Mouse (Mus musculus): ENCODE results near the gene Plxnd1.

Gene Plxnd1

DNA sequence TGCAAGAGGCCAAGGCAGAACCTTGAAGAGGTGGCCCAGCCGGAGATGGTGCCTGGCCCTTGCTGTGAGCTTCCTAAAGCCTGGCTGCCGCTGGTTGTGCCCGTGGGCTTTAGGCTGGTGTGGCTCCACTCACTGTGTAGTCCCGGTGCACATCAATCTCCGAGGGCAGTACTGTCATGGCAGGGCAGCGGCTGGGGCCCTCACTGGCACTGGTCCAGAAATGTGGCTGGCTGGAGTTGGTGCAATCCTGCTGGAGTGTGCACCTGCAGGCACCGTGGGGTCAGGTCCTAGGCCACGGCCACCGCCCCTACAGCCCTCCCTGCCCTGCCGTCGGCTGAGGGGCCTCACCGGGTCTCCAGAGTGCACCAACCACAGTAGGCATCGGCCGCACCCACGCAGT lies 17.0 kb downstream of the Plxnd1 start:
- no peak for DNase-seq (ENCODE audit: low spot score)

DNA sequence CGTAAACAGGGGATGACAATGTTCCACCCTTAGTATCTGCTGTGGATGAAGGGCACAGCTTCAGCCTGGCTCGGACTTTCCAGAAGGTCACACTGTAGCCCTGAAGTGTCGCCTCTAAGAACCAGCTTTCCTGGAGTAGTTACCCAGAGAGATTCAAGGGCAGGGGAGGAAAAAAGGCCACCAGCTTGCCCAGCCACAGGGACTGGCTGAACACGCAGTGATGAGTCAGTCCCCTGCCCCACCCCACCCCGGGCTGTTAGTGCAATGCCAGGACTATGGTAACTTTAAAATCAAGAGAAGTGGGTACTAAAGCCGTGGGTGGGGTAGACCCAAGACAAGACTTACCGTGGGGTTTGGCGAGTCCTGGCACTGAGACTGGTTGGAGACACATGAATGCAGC lies 19.2 kb downstream of the Plxnd1 start:
- DNase-seq (ENCODE audit: low spot score) = no peak

DNA sequence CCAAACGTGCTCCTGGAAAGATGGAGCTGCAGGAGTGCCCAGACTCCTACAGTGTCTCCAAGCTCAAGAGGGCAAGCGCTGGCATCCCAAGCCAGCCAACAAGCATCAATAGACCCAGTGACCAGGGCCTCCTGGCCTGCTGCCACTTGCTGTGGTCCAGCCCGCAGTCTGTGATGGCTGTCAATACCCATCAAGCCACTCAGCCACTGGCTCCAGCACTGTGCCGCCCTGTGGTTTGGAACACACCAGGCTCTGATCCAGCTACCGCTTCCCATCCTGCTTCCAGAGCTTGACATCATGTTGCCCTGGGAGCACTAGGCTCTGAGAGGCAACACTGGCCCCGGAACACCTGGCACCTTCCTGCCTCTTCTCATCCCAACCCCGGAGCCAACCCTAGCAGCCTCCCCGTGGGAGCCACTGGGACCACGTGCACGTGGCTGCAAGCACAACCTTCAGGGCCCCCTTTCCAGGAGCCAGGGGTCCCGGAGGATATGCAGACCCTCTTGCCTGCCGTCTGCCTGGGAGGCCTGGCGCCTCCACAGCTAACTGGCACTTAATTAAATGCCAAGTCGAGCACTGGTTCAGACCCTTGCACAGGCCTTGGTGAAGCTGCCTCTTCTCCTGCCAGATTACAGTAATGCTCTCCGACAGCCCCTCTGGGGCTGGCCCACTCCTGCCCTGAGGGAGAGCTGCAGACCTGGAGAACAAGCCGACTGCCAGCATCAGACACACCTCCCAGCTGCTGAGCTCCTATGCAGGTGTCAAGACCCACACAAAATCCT lies 20.7 kb downstream of the Plxnd1 start:
- no peak for DNase-seq (ENCODE audit: low spot score)

DNA sequence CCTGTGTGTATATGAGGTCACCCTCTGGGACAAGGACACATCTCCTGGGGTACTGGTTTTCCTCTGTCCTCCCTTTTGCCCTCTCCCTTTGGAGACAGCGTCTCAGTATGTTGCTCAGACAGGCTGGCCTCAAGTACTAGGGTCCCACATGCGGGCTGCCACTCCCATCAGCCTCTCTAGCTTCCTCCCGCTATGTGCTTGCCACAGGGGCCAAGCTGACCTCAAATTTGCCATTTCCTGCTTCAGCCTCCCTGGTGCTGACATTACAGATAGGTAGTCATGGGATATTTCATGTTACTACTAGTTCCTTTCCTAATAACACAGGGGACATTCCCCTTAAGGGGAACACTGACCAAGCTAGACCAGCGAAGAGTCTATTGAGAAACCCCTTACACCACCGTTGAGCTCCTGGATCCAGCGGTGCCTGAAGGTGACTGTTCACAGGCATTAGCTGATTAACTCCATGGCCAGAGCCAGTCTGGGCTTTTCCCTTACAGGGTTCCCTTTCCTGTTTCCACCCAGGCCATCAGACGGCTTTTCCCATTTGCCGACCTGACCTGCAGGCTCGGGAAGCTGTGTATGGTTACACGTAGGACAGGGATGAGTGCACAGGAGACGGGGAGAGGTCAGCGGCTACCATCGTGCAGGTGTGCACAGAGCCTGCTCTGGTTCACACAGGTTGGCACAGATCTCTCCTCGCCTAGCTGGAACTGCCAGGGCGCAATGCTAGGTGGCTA lies 21.5 kb downstream of the Plxnd1 start:
- DNase-seq (ENCODE audit: low spot score) = no peak

DNA sequence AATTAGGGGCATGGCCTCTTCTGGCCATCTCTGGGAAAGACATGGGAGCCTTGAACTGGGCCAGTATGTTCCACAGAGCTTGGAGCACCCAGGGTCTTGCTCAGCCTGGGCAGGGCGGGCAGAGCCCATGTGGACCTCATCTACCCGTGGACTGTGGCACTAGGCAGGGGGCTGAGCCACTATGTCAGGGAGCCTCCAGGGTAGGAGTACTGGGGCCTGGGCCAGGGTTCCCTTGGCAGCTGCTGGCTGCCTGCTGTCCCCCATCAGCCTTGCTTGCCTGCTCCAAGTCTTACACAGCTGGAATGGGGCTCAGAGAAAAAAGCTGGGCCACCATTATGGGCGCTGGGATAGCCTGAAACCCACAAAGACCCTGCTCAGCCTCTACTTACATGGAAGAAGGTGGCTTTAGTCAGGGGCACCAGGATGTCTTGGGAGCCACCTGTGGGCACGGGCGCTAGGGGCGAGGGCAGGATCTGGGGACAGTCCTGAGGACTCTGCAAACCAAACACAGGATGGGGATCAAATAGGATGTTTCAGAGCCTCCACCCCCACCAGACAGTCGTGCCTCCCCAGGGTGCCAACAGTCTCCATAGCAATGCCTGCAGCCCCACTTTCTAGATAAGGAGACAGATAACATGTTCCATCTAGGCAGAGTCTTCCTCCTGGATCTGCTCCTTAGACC lies 22.6 kb downstream of the Plxnd1 start:
- DNase-seq (ENCODE audit: low spot score) = no peak

DNA sequence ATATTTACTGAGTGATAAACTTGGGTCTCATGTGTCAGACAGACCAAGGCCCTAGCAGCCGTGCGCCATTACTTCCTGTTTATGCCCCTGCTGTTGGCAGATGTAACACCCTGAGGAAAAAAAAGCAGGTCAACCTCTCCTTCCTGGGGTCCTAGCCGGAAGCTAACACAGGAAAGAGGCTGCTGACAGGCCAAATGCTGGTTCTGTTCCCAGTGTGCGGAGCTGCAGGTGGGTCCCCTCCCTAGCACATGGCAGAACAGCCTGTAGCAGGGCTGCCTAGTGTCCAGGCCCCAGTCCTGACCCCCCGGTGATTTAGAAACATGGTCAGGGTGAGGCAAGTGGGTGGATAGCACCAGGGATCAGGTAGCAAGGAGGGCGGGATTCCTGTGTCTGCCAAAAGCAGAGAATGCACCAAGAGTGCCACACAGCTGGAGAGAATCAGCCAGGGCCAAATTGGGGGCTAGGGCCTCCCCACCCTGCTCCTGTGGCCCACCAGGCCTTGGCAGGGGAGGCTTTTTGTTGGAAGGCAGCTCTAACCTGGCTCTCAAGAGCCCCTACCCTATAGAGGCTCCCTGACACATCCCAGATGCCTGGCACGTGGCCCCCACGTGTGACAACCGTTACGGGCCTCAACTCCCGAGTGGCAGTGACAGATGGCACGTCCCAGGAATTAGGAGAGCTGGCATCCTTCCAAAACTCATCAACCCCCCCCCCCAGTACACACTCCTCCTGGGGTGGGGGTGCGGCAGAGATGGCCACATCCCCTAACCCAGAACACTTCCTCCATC lies 23.3 kb downstream of the Plxnd1 start:
- DNase-seq (ENCODE audit: low spot score) = no peak

DNA sequence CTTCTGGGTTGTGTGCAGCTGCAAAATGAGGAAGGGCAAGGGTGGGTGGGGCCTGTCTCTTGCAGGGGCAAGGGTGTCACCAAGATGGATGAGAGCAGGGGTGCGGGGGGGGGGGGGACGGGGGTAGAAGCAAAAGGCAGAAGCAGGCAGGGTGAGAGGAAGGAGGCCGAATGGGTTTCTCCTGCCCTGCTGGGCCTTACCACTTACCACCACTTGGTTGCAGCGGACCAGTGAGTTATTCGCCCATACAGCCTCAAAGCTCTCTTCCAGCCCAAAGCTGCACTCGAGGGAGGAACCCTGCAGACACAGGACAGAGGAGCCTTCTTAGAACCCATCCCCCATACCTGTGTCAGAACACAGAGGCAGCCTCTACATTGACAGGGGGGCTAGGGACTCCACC lies 24.9 kb downstream of the Plxnd1 start:
- no peak for DNase-seq (ENCODE audit: low spot score)

DNA sequence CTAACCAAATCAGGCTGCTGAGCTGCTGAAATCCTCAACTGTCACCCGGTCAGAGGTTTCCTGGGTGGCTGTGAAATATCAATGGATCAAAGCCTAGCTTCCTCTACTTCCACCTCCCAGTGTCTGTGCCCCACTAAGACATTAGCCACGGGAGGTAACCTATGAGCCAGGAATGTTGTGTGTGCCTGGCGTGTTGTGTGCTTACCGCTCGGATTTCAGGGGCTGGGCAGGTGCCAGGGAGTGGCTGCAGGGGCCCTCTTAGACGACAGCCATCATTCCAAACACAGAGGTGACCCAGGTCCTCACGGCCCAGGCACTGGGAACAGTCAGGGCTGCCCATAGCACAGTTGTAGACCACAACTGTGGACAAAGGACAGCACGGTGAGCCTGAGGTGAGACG lies 25.7 kb downstream of the Plxnd1 start:
- DNase-seq (ENCODE audit: low spot score) = no peak

DNA sequence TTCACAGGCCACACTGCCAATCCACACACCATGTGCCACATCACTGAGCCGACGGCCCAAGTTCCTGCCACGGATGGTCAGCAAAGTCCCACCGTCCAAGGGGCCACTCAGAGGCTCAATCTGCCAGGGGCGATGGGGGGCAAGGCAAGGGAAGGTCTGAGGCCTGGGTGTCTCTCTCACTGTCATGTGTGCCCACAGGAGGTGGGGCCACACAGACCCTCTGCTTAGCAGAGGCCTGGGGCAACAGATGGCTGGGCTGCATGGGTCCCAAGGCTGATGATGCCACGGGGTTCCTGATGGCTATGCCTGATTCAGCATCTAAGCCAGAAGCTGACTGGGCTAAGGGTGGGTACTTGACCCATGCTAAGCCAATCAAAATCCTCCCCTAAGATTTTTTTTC lies 26.1 kb downstream of the Plxnd1 start:
- no peak for DNase-seq (ENCODE audit: low spot score)

DNA sequence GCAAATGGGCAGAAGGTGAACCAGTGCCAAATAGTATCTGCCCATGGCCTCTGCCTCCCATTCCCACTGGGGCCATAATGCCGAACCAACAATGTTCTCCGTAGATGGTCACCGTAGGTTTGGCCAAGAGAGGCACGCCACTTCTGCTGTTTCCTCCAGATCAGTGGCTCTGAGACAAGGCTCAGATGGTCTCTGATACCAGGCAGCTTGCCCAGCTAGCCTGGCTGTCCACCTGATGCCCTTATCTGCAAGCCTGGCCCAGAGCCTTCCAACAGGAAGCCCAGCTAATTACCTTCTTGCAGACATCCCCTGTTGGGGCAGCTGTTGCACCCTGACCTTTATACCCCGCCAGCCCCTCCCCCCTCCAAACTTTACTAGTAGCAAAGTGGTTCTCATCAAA lies 26.7 kb downstream of the Plxnd1 start:
- DNase-seq (ENCODE audit: low spot score) = no peak

DNA sequence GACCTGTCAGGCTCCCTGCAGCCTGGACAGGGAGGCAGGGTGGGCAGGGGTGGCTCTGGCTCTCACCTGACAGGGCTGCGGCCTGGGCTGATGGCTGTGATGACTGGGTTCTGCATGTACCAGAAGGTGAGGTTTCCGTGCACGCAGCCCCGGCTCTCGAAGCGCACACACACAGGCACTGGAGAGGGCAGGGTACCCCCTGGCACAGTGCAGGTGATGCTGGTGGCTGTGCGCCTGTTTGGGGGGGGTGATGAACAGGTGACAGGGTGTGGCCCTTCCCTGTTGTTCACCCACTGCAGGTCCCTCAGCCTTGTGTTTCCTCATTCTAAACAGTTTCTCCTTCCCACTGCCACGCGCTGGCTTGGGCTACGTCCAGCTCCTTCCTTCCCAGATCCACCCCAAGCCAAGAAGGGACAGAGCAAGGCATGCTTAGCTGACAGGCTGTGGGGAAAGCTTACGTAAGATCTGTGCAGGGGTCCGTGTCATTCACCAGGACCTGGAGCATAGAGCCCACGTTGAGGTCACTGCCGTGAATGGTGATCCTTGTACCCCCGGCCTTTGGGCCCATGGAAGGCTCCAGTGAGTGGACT lies 27.4 kb downstream of the Plxnd1 start:
- DNase-seq (ENCODE audit: low spot score) = no peak

DNA sequence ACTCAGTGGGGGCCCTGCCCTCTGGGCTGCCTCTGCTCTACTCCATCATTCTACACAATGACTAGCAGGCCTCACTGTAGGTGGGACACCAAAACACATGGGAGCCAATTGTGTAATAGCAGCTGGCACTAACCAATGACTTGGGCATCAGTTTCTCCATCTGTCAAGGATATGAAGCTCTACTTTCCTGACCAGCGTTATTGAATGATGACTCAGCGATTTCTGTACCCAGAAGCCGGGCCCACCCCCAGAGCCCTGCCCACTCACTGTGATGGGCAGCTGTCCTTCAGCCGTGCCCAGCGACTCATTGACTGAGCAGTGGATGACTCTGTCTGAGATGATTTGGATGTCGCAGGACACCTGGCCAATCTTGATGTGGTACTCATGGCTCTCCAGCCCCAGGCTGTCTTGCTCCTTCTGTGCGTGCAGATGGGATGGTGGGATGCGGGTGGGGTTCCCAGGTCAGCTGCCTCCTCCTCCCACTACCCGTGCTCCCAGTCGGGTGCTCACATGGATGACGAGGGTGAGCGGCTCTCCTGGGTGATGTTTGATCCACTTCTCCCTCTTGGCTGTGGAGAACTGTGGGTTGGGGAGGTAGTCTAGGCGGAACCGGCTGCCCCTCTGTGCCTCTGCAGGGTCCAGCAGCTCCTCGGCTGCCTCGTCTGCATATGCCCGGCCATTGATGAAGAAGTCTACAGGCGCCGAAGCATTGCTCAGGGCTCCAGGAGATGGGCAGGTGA lies 28.4 kb downstream of the Plxnd1 start:
- no peak for DNase-seq (ENCODE audit: low spot score)

DNA sequence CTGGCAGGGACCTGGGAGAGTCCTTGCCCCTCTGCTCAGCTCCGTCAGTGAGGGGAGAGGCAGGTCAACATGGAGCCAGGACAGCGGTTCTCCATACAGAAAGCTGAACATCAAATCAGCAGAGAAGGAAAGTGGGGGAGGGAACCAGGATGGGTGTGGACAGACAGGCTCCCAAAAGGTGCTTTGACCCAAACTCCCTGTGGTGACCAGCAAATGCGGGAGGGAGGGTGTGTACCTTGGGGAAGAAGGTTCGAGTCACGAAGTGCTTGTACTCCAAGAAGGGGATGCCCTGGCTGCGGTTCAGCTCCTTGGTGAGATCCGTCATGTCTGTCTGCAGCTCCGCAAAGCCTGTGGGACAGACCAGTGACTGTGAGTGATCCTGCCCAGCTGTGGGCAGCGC lies 31.1 kb downstream of the Plxnd1 start:
- DNase-seq (ENCODE audit: low spot score) = no peak

DNA sequence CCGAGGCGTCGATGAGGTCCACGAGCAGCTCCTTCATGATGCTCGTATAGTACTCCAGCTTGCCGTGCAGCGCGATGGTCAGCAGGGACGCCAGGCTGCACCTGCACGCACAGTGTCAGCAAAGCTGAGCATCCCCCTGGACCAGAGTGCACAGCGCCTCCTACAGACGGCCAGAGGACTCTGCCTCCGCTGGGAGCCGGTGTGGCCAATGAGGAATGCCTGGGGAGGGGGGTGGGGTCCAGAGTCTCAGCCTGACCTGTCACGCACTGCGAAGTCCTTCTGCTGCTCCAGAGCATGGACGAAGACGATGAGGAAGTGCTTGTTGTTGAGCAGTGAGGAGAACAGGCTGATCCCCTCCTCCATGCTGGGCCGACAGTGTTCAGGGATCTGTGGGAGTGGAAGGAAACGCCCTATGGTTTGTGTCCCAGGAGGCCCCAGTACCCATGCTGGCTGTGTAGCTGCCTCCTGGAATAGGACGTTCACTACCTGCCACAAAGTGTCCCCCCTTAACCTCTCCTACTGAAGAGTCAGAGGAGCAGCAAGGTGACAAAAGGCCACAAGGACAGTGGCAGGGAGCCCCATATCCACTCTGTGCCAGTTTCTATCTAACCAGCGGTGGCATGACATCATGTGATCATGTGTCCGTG lies 32.2 kb downstream of the Plxnd1 start:
- peak; percentile 72 for DNase-seq (ENCODE audit: low spot score)

DNA sequence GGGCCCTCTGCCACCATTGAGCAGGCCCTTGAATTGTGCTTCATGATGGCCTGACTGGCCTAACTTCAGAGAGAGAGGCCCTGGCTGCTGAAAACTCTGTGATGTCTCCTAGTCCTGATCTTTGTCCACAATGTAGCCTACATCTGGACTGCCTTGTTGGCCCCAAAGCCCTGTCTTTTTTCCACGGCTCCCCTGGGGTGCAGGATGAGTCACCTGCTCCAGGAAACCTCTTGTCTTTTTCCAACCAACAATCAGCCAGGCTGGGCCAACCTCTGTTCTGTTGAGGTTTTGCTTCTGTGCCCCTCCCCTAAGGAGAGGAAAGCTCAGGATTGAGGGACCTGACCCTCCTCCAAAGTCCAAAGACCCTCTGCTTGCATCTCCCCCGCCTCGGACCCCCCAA lies 33.1 kb downstream of the Plxnd1 start:
- no peak for DNase-seq (ENCODE audit: low spot score)

DNA sequence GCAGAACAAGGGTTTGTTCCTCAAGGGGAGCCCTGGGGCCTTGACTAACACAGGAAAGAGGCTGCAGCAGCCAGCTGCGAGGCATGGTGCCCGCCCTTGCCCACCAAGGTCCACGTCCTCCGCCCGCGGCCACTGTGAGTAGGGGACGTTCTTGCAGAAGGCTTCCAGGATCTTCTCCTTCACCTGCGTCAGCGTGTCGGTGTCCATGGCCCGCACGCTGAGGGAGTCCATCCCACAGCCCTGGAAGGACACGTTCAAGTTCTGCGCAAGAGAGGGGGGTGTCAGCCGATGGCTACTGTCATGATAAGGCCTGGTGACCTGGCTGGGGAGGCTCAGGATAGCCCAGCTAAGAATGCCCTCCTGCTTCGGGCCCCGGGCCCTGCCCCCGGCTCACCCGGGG lies 34.5 kb downstream of the Plxnd1 start:
- DNase-seq (ENCODE audit: low spot score) = no peak

DNA sequence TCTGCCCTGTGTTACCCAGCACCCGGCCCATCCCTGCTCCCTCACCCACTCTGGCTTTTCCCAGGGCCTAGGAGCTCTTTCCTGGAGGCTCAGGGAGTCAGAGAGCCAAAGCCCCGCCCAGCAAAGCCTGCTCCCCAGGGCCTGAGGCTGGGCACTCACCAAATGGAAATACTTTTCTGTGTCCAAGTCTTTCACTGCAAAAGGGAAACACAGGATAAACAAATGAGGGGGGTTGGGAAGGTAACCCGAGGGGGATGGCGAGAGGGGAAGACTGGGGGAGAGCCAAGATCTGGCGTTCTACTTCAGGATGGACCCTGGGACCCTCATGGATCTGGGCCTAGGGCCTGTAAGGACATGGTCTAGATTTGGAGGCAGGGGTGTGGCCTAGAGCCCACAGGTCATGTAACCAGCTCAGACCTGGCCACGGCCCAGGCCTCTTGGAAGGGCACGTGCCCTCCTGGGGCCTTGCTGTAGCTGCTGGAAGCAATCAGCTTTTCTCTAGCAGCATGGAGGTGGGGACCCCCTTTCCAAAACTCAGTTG lies 35.6 kb downstream of the Plxnd1 start:
- DNase-seq (ENCODE audit: low spot score) = no peak

DNA sequence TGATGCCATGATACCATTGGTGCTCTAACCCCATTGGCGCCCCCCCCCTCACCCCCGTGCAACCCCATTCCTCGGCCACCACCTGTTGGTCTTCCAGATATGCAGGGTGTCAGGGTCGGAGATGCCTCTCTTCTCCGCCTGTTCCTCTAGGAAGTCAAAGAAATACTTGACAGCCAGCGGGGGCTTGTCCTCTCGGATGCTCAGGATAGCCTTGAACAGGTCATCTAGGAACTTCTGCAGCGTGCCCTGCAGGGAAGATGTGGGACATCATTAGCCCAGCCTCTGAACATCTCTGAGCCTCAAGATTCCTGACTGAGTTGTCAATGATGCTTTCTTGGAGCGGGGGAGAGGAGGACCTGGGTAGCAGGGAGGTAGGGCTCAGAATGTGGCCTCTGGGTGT lies 36.4 kb downstream of the Plxnd1 start:
- no peak for DNase-seq (ENCODE audit: low spot score)

DNA sequence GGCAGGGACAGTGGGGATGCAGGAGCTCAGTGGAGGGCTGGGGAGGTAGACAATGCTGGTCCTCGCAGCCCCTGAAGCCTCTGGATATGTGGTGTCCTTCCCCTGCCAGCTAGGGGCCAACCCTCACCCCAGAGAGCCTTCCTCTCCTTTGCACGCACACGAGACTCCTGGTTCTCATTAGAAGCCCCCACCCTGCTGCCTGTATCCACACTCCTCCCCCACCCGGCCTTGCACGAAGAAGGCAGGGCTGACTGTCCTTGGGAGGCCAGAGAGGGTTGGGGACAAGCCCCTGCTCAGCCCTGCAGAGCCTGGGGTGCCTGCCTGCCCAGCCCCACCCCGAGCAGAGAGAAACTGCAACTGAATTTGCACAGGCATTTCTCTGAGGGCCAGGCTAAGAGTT lies 37.1 kb downstream of the Plxnd1 start:
- no peak for DNase-seq (ENCODE audit: low spot score)

DNA sequence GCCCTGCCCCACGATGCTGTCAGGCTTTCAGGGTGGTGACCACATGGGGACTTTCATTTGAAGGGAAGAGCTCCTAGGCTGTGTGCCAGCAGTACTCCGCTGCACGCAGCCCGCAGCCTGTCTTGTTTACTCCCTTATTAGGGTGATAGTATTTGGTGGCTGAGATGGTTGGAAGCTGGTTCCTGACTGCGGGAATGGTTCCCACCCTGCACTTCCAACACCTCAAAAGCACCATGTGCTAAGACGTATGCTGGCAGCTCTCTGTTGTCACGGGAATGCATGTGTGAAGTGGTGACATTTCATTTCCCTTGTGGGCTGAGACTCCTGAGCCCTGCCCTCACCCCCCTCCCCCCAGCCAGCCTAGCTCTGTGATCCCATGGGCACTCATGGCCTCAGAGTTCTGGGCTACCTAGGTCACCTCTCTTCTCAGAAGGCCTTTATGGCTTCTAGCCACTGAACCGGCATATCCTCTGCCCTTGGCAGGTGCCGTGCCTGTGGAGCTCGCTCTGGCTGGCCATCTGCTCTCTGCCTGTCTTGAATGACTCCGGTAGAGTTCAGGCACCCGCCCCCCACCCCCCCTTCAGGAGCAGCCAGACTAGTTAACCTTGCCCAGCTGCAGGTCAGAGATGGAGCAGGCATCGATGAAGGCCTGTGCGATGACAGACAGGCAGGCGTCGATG lies 37.7 kb downstream of the Plxnd1 start:
- peak; percentile 46 for DNase-seq (ENCODE audit: low spot score)

Data from embryo, embryonic 10 days (tissue).